Mouse (Mus musculus): ENCODE measurements around the gene Chrm2. TPM values are rescaled to one million over a fixed set of nuclear protein-coding genes. Genes with fewer than 3 reads are reported as not detected.

The Chrm2 gene
- polyA plus RNA-seq (2014; fragmentation: Illumina TruSeq; extraction: RNeasy Lipid Tissue Mini Kit (QIAGEN cat#74804); ENCODE audit: low read depth, low replicate concordance): 0.12 TPM

DNA sequence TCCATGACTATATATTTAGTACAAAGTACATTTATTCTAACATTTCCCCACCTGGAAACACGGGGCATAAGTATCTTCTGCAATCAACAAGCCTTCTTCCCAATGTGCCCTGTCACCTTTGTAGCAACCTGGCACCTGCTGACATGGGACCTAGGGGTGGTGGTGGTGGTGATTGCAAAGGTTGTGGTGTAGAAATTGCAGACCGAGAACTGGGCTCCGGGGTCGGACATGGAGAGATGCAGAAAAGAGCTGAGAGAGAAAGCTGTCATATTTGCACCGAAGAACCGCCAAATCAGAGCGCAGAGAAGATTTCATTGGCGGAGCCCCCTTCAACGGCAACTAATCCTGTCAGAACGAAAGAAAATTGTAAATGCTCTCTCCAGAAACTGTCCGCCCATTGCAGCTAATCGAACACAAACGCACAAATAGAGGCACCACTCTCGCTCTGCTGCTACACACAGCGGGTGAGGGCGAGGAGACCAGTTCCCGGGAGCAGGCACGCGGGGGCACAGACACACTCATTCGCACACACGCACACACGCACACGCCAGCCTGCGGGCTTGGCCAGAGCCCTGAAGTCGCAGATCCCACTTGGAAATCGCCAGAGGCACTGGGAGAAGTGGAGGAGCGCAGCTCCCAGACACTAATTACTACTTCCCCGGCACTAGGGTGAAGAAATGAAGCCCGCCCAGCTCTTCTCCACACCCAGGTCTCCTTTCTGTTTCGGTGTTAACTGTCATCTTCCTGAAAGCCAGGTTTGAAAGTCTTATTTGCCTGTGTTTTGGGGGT, at the start of gene Chrm2:
Gene Chrm2, plus strand, starts transcription at position 473 of the 789 bp plus-strand sequence.

Data from adrenal gland, adult 10 weeks (tissue).